Mouse (Mus musculus) lung, adult 2 months (tissue): ENCODE measurements around the gene Pax5.

Source experiments
- CTCF ChIP-seq: fragments of 200-500 bp; IDR thresholded peaks from 2 replicates; pipeline ENCODE4 v1.5.1; 2011; ENCODE audit warnings: mild to moderate bottlenecking, low read length, control low read depth; ENCODE audit not compliant: insufficient read depth
- POLR2A ChIP-seq: fragments of 200-500 bp; IDR thresholded peaks from 2 replicates; pipeline ENCODE4 v1.6.1; 2011; ENCODE audit warnings: low read depth, mild to moderate bottlenecking, control low read depth, low read length, borderline replicate concordance; ENCODE audit errors: extremely low read depth

GRCm38 (mm10) chr4:44558564-44558955 lies 151.7 kb downstream of the Pax5 start:
- TF ChIP-seq CTCF (no peak), POLR2A (no peak)
